Mouse (Mus musculus): Measurements from ENCODE around the gene Mocs2.

The Mocs2 gene

GRCm38 (mm10) chr13:114817751-114818360 lies at the start of gene Mocs2:
Gene Mocs2, plus strand, starts transcription at chr13:114818236.
- peak; percentile 89 for DNase-seq (ENCODE audit: low read depth)

GRCm38 (mm10) chr13:114791511-114791910 lies 26.5 kb upstream of the Mocs2 start:
- DNase-seq (ENCODE audit: low read depth), result peak; percentile 10

GRCm38 (mm10) chr13:114793250-114794030 lies 24.6 kb upstream of the Mocs2 start:
- peak; percentile 24 for DNase-seq (ENCODE audit: low read depth)

GRCm38 (mm10) chr13:114801857-114802256 lies 16.2 kb upstream of the Mocs2 start:
- DNase-seq (ENCODE audit: low read depth), result no peak

- DNase-seq (ENCODE audit: low read depth), result no peak
Observed at GRCm38 (mm10) chr13:114802971-114803370, 15.1 kb upstream of the Mocs2 start.

GRCm38 (mm10) chr13:114809624-114810210 lies 8.3 kb upstream of the Mocs2 start:
- no peak for DNase-seq (ENCODE audit: low read depth)

- no peak for DNase-seq (ENCODE audit: low read depth)
Observed at GRCm38 (mm10) chr13:114818513-114818912, 477 bp downstream of the Mocs2 start.

- no peak for DNase-seq (ENCODE audit: low read depth)
Observed at GRCm38 (mm10) chr13:114822871-114823270, 4.8 kb downstream of the Mocs2 start.

GRCm38 (mm10) chr13:114825377-114825855 lies 7.4 kb downstream of the Mocs2 start:
- DNase-seq (ENCODE audit: low read depth), result no peak

- no peak for DNase-seq (ENCODE audit: low read depth)
Observed at GRCm38 (mm10) chr13:114831367-114831833, 13.4 kb downstream of the Mocs2 start.

- no peak for DNase-seq (ENCODE audit: low read depth)
Observed at GRCm38 (mm10) chr13:114832761-114833160, 14.7 kb downstream of the Mocs2 start.

- DNase-seq (ENCODE audit: low read depth), result no peak
Observed at GRCm38 (mm10) chr13:114833351-114833750, 15.3 kb downstream of the Mocs2 start.

GRCm38 (mm10) chr13:114834580-114834979 lies 16.5 kb downstream of the Mocs2 start:
- no peak for DNase-seq (ENCODE audit: low read depth)

- no peak for DNase-seq (ENCODE audit: low read depth)
Observed at GRCm38 (mm10) chr13:114837061-114837460, 19.0 kb downstream of the Mocs2 start.

- no peak for DNase-seq (ENCODE audit: low read depth)
Observed at GRCm38 (mm10) chr13:114838535-114838990, 20.5 kb downstream of the Mocs2 start.

- DNase-seq (ENCODE audit: low read depth), result no peak
Observed at GRCm38 (mm10) chr13:114839098-114839497, 21.1 kb downstream of the Mocs2 start.

- DNase-seq (ENCODE audit: low read depth), result no peak
Observed at GRCm38 (mm10) chr13:114840545-114840944, 22.5 kb downstream of the Mocs2 start.

- DNase-seq (ENCODE audit: low read depth), result no peak
Observed at GRCm38 (mm10) chr13:114843318-114843717, 25.3 kb downstream of the Mocs2 start.

GRCm38 (mm10) chr13:114845804-114846203 lies 27.8 kb downstream of the Mocs2 start:
- no peak for DNase-seq (ENCODE audit: low read depth)

GRCm38 (mm10) chr13:114848945-114849344 lies 30.9 kb downstream of the Mocs2 start:
- DNase-seq (ENCODE audit: low read depth), result no peak

- no peak for DNase-seq (ENCODE audit: low read depth)
Observed at GRCm38 (mm10) chr13:114852264-114853111, 34.5 kb downstream of the Mocs2 start.

GRCm38 (mm10) chr13:114853152-114853551 lies 35.1 kb downstream of the Mocs2 start:
- no peak for DNase-seq (ENCODE audit: low read depth)
